Mouse (Mus musculus): Measurements from ENCODE around the gene Dock2. TPM values are rescaled to one million over a fixed set of nuclear protein-coding genes. Genes with fewer than 3 reads are reported as not detected.

The Dock2 gene
- polyA plus RNA-seq, 1 experiment from 2014 or later = 2.8 TPM

DNA sequence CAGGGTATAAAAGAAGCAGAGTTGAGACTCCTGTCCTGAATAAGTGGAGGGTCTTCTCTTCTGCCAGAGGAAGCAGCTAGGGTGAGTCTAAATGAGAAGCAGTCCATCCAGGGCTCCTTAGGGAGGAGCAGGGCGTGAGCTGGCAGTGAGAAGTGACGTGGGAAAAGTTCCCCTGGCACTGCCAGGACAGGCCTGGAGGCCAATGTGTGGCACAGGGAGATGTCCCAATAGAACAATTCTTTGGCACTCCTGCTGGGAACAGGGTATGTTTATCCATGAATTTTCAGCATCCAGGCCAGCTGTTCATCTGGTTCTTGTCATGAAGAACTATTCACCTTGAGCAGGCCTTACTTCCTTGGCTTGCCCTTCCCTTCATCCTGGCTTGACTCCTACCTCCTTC lies 604.9 kb downstream of the Dock2 start:
- no peak for ATAC-seq (ENCODE audit: low read depth)
- H3K4me1 ChIP-seq (replicated peaks) = no peaks in the 10 kb centered on the region
- H3K27ac ChIP-seq = no peak overlapping the region
- no peaks in the 10 kb centered on the region for H3K9me3 ChIP-seq (replicated peaks)
- no peak overlapping the region for H3K4me2 ChIP-seq
- no peaks in the 10 kb centered on the region for H3K27me3 ChIP-seq
- no peak overlapping the region for H3K4me3 ChIP-seq (replicated peaks)
- no peaks in the 10 kb centered on the region for H3K36me3 ChIP-seq
- no peak for DNase-seq
- WGBS (ENCODE audit: insufficient replicate concordance) = 52% methylated on average over 2 of the region's 2 CpGs
- no peak overlapping the region for H3K9ac ChIP-seq

Other genes with a start within 250 kb of the Dock2 start
- gene Spdl1, start 49.7 kb upstream of the Dock2 start, polyA plus RNA-seq (2015; fragmentation: Nextera tagmentation; extraction: Ambion mirVana) = 16.7 and 20.7 TPM in 2 replicates

All from liver, embryonic 13.5 days (tissue).